Mouse (Mus musculus) olfactory bulb, adult 2 months (tissue): Measurements from ENCODE around the gene Ogfod1.

ENCODE experiments used
- CTCF ChIP-seq: fragments of 200-500 bp; IDR thresholded peaks from 2 replicates; pipeline ENCODE4 v1.5.1; 2012; ENCODE audit warnings: low read depth, mild to moderate bottlenecking, low read length, moderate library complexity; ENCODE audit not compliant: insufficient read depth
- POLR2A ChIP-seq: fragments of 200-500 bp; IDR thresholded peaks from 2 replicates; pipeline ENCODE4 v1.6.1; 2012; ENCODE audit warnings: mild to moderate bottlenecking, low read depth, low read length, moderate library complexity; ENCODE audit not compliant: insufficient read depth

DNA sequence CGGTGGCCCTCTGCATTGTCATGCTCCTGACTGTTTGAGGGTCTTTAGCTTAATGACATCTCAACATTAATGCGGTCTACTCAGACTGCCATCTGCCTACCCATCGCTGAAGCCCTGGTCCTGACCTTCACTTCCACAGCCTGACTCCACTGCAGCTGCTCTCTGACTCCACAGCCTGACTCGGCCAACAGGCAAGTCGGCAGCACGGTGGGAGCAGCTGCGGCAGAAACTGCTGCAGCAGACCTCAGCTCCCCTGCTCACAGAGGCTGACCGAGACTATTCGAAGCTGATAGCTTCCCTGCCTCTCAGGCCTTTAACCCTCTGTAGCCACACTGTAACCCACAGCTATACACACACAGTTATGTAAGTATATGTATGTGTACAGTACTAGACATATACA is 51.0 kb downstream of the Ogfod1 start:
- TF ChIP-seq POLR2A, result no peak
- no peak for TF ChIP-seq CTCF
